Mouse (Mus musculus) hematopoietic stem cell, adult 5-6 weeks (primary cell): ENCODE results near the gene Zfp449. TPM values are rescaled to one million over a fixed set of nuclear protein-coding genes. Genes with fewer than 3 reads are reported as not detected.

Experiments used
- ATAC-seq, 2 experiments: fragments of 125-278 bp in 1 of 2; replicated peaks in 1 of 2; 2 replicates each; pipeline ENCODE4 v1.8.0; 2016 to 2017; ENCODE audit warnings: inconsistent platforms in 2 of 2, mild to moderate bottlenecking in 2 of 2, moderate number of reproducible peaks in 2 of 2, low read depth in 1 of 2, moderate TSS enrichment in 1 of 2; ENCODE audit not compliant: low FRiP score in 2 of 2, poor library complexity in 2 of 2, severe bottlenecking in 2 of 2, insufficient read depth in 1 of 2, low TSS enrichment in 1 of 2
- total RNA-seq: library from RNA; stranded (forward); fragments of 172-1452, 232-1000 nt; gene quantifications from 2 replicates; pipeline ENCODE4 v1.2.3, GENCODE M21; 2017

Zfp449 gene
- 2.8 and 6.0 TPM in 2 replicates for total RNA-seq

GRCm38 (mm10) chrX:56346176-56346931 lies at the start of gene Zfp449:
Zfp449 (plus strand) TSS chrX:56346400.
- peak; percentile 98 to 100 for ATAC-seq

- peak; percentile 91 to 92 for ATAC-seq
Observed at GRCm38 (mm10) chrX:56307597-56307996, 38.6 kb upstream of the Zfp449 start.

GRCm38 (mm10) chrX:56312813-56313212 lies 33.4 kb upstream of the Zfp449 start:
- ATAC-seq, result no peak

GRCm38 (mm10) chrX:56322096-56322495 lies 24.1 kb upstream of the Zfp449 start:
- ATAC-seq, result no peak; a peak in 1 of 4 replicates

- ATAC-seq, result peak in 1 of 2 experiments; percentile 25; a peak in 1 of 4 replicates
Observed at GRCm38 (mm10) chrX:56322731-56323130, 23.5 kb upstream of the Zfp449 start.

GRCm38 (mm10) chrX:56332046-56332445 lies 14.2 kb upstream of the Zfp449 start:
- no peak for ATAC-seq

- ATAC-seq, result peak; percentile 62 to 64; a peak in 2 of 4 replicates
Observed at GRCm38 (mm10) chrX:56340305-56340704, 5.9 kb upstream of the Zfp449 start.

- ATAC-seq, result no peak
Observed at GRCm38 (mm10) chrX:56342921-56343320, 3.3 kb upstream of the Zfp449 start.

GRCm38 (mm10) chrX:56346932-56347253 lies 693 bp downstream of the Zfp449 start:
- no peak for ATAC-seq

- ATAC-seq, result peak; percentile 95 to 98
Observed at GRCm38 (mm10) chrX:56374431-56375128, 28.4 kb downstream of the Zfp449 start, which contains the start of gene Smim10l2a. Smim10l2a (plus strand) TSS chrX:56374586.

GRCm38 (mm10) chrX:56380852-56381251 lies 34.7 kb downstream of the Zfp449 start:
- no peak for ATAC-seq

- no peak for ATAC-seq
Observed at GRCm38 (mm10) chrX:56384142-56384541, 37.9 kb downstream of the Zfp449 start.

GRCm38 (mm10) chrX:56404646-56405045 lies 58.4 kb downstream of the Zfp449 start:
- ATAC-seq, result peak in 1 of 2 experiments; percentile 53; a peak in 1 of 4 replicates

GRCm38 (mm10) chrX:56405482-56405881 lies 59.3 kb downstream of the Zfp449 start:
- ATAC-seq, result peak in 1 of 2 experiments; percentile 25; a peak in 1 of 4 replicates

GRCm38 (mm10) chrX:56406128-56406527 lies 59.9 kb downstream of the Zfp449 start:
- ATAC-seq, result peak in 1 of 2 experiments; percentile 46; a peak in 2 of 4 replicates
